Mouse (Mus musculus) MEL (cell line): ENCODE data around the gene Gpr82. TPM values are rescaled to one million over a fixed set of nuclear protein-coding genes. Genes with fewer than 3 reads are reported as not detected.

Experiments
- DNase-seq: peaks from one replicate; pipeline ENCODE4 v3.0.0; 2011; ENCODE audit warnings: low read depth, low spot score
- H3K27ac ChIP-seq: 2 replicates; pipeline ENCODE4 v1.5.1; 2012; ENCODE audit warnings: low read depth, mild to moderate bottlenecking, control low read depth, low read length, moderate library complexity; ENCODE audit not compliant: control insufficient read depth
- H3K27me3 ChIP-seq, 2 experiments: fragments of 150-350 bp in 1 of 2; sonication (generic) in 1 of 2; 2 replicates each; pipeline ENCODE4 v1.6.1; 2012; ENCODE audit warnings: low read length in 2 of 2, mild to moderate bottlenecking in 2 of 2, improper control_type of control experiment in 1 of 2, moderate library complexity in 1 of 2; ENCODE audit not compliant: insufficient read depth in 2 of 2, control insufficient read depth in 1 of 2
- H3K36me3 ChIP-seq, 2 experiments: 2 replicates each; pipeline ENCODE4 v1.6.1; 2012 to 2014; ENCODE audit warnings: low read length in 2 of 2, improper control_type of control experiment in 1 of 2, inconsistent platforms in 1 of 2, mild to moderate bottlenecking in 1 of 2; ENCODE audit not compliant: insufficient read depth in 2 of 2, control insufficient read depth in 1 of 2
- H3K4me1 ChIP-seq, 2 experiments: fragments of 150-350 bp in 1 of 2; sonication (generic) in 1 of 2; 2 replicates each; pipeline ENCODE4 v1.6.1; 2012; ENCODE audit warnings: low read length in 2 of 2, improper control_type of control experiment in 1 of 2, mild to moderate bottlenecking in 1 of 2; ENCODE audit not compliant: insufficient read depth in 2 of 2, control insufficient read depth in 1 of 2
- H3K4me3 ChIP-seq, 2 experiments: fragments of 150-350 bp in 1 of 2; sonication (generic) in 1 of 2; 2 replicates each; pipeline ENCODE4 v1.5.1; 2012; ENCODE audit warnings: low read depth in 2 of 2, low read length in 2 of 2, mild to moderate bottlenecking in 2 of 2, moderate library complexity in 2 of 2, control low read depth in 1 of 2, improper control_type of control experiment in 1 of 2; ENCODE audit not compliant: control insufficient read depth in 1 of 2, insufficient read depth in 1 of 2
- H3K79me2 ChIP-seq: 2 replicates; pipeline ENCODE4 v1.6.1; 2012; ENCODE audit warnings: mild to moderate bottlenecking, low read length, moderate library complexity; ENCODE audit not compliant: control insufficient read depth, poor library complexity, insufficient read depth
- H3K9ac ChIP-seq: 2 replicates; pipeline ENCODE4 v1.6.1; 2012; ENCODE audit warnings: low read depth, mild to moderate bottlenecking, control low read depth, low read length, moderate library complexity; ENCODE audit not compliant: control insufficient read depth, poor library complexity, severe bottlenecking
- H3K9me3 ChIP-seq: fragments of 150-350 bp; sonication (generic); replicated peaks from 2 replicates; pipeline ENCODE4 v1.6.1; 2012; ENCODE audit warnings: mild to moderate bottlenecking, low read length, improper control_type of control experiment, moderate library complexity; ENCODE audit not compliant: insufficient read depth
- CHD2 ChIP-seq: IDR thresholded peaks from 2 replicates; pipeline ENCODE4 v1.6.1; 2011; ENCODE audit warnings: low read length, improper control_type of control experiment
- ELF1 ChIP-seq: IDR thresholded peaks from 2 replicates; pipeline ENCODE4 v1.6.1; 2014; ENCODE audit warnings: low read depth, mild to moderate bottlenecking, inconsistent platforms, low read length, improper control_type of control experiment, moderate library complexity
- EP300 ChIP-seq, 2 experiments: IDR thresholded peaks; 2 replicates each; pipeline ENCODE4 v1.6.1; 2011; ENCODE audit warnings: improper control_type of control experiment in 2 of 2, low read length in 2 of 2, low read depth in 1 of 2, mild to moderate bottlenecking in 1 of 2
- ETS1 ChIP-seq: IDR thresholded peaks from 2 replicates; pipeline ENCODE4 v1.6.1; 2012; ENCODE audit warnings: low read depth, mild to moderate bottlenecking, inconsistent platforms, low read length, improper control_type of control experiment, moderate library complexity
- GATA1 ChIP-seq: IDR thresholded peaks from 2 replicates; pipeline ENCODE4 v1.6.1; 2011; ENCODE audit warnings: low read depth, low read length, improper control_type of control experiment
- JUND ChIP-seq: IDR thresholded peaks from 2 replicates; pipeline ENCODE4 v1.6.1; 2011; ENCODE audit warnings: low read depth, mild to moderate bottlenecking, improper control_type of control experiment, low read length
- MAFK ChIP-seq: IDR thresholded peaks from 2 replicates; pipeline ENCODE4 v1.6.1; 2011; ENCODE audit warnings: low read depth, mild to moderate bottlenecking, low read length, improper control_type of control experiment, borderline replicate concordance
- MEF2A ChIP-seq: IDR thresholded peaks from 2 replicates; pipeline ENCODE4 v1.6.1; 2014; ENCODE audit warnings: low read depth, mild to moderate bottlenecking, inconsistent platforms, low read length, improper control_type of control experiment; ENCODE audit not compliant: poor library complexity, insufficient replicate concordance, severe bottlenecking; ENCODE audit errors: extremely low read depth
- MXI1 ChIP-seq: IDR thresholded peaks from 2 replicates; pipeline ENCODE4 v1.6.1; 2011; ENCODE audit warnings: mild to moderate bottlenecking, low read depth, low read length, improper control_type of control experiment
- MYB ChIP-seq: IDR thresholded peaks from 2 replicates; pipeline ENCODE4 v1.6.1; 2011; ENCODE audit warnings: mild to moderate bottlenecking, low read depth, low read length, improper control_type of control experiment
- MYC ChIP-seq: IDR thresholded peaks from 2 replicates; pipeline ENCODE4 v1.6.1; 2011; ENCODE audit warnings: low read depth, mild to moderate bottlenecking, low read length, improper control_type of control experiment, moderate library complexity
- POLR2A ChIP-seq, 2 experiments: IDR thresholded peaks; 2 replicates each; pipeline ENCODE4 v1.6.1; 2011 to 2012; ENCODE audit warnings: low read length in 2 of 2, mild to moderate bottlenecking in 2 of 2, control low read depth in 1 of 2, improper control_type of control experiment in 1 of 2, low read depth in 1 of 2, moderate library complexity in 1 of 2; ENCODE audit not compliant: control insufficient read depth in 1 of 2, insufficient read depth in 1 of 2, poor library complexity in 1 of 2
- POLR2AphosphoS2 ChIP-seq: IDR thresholded peaks from 2 replicates; pipeline ENCODE4 v1.6.1; 2011; ENCODE audit warnings: low read length, improper control_type of control experiment
- POLR2AphosphoS5 ChIP-seq: IDR thresholded peaks from 2 replicates; pipeline ENCODE4 v1.6.1; 2012; ENCODE audit warnings: low read depth, borderline replicate concordance, mild to moderate bottlenecking, inconsistent platforms, low read length, moderate library complexity, mixed read lengths
- RAD21 ChIP-seq: IDR thresholded peaks from 2 replicates; pipeline ENCODE4 v1.6.1; 2011; ENCODE audit warnings: mild to moderate bottlenecking, low read depth, low read length, improper control_type of control experiment
- SIN3A ChIP-seq: IDR thresholded peaks from 2 replicates; pipeline ENCODE4 v1.6.1; 2012; ENCODE audit warnings: low read length, improper control_type of control experiment, inconsistent platforms
- TCF12 ChIP-seq: IDR thresholded peaks from 2 replicates; pipeline ENCODE4 v1.6.1; 2014; ENCODE audit warnings: low read depth, mild to moderate bottlenecking, inconsistent platforms, low read length, improper control_type of control experiment, moderate library complexity
- UBTF ChIP-seq: IDR thresholded peaks from 2 replicates; pipeline ENCODE4 v1.6.1; 2012; ENCODE audit warnings: low read depth, mild to moderate bottlenecking, inconsistent platforms, low read length, improper control_type of control experiment, moderate library complexity, borderline replicate concordance; ENCODE audit not compliant: insufficient read depth
- USF2 ChIP-seq, 2 experiments: IDR thresholded peaks; 2 replicates each; pipeline ENCODE4 v1.6.1; 2011 to 2012; ENCODE audit warnings: improper control_type of control experiment in 2 of 2, low read length in 2 of 2, borderline replicate concordance in 1 of 2, inconsistent platforms in 1 of 2, low read depth in 1 of 2, mild to moderate bottlenecking in 1 of 2; ENCODE audit not compliant: insufficient read depth in 1 of 2
- ZC3H11A ChIP-seq: IDR thresholded peaks from 2 replicates; pipeline ENCODE4 v1.6.1; 2012; ENCODE audit warnings: low read depth, mild to moderate bottlenecking, inconsistent platforms, low read length, improper control_type of control experiment
- ZNF384 ChIP-seq: IDR thresholded peaks from 2 replicates; pipeline ENCODE4 v1.6.1; 2012; ENCODE audit warnings: low read depth, mild to moderate bottlenecking, inconsistent platforms, low read length, improper control_type of control experiment
- polyA plus RNA-seq, 2 experiments: library from polyadenylated mRNA; stranded (reverse) in 1 of 2; unstranded in 1 of 2; fragments of >175 nt in 1 of 2; fragments of >200 nt in 1 of 2; gene quantifications; 2 replicates each; pipeline versions ENCODE4 v1.2.1 to v1.2.4; 2012; ENCODE audit warnings: low replicate concordance in 2 of 2, low read depth in 1 of 2; ENCODE audit not compliant: insufficient read length in 2 of 2, insufficient read depth in 1 of 2, missing spikeins in 1 of 2
- total RNA-seq: library from RNA; depleted of rRNA; stranded (reverse); fragments of 300-350 nt; gene quantifications from 2 replicates; pipeline ENCODE4 v1.2.3, GENCODE M21; 2012

The Gpr82 gene
- total and polyA plus RNA-seq, 3 experiments: 0.06 to 0.12 TPM; not detected in 1

GRCm38 (mm10) chrX:13621473-13621872 lies 39.7 kb upstream of the Gpr82 start:
- TF ChIP-seq USF2 (IDR thresholded peaks at IDR 0.05; ENCODE audit: borderline replicate concordance in 1 of 2, insufficient read depth in 1 of 2, low read depth in 1 of 2, low read length in 2 of 2): no peak
- no peak for TF ChIP-seq POLR2AphosphoS5
- 0 out of 2 replicates have a peak, but pooled peaks have one; percentile 18 for TF ChIP-seq MXI1
- no peak for TF ChIP-seq POLR2A (IDR thresholded peaks at IDR 0.05; ENCODE audit: control insufficient read depth in 1 of 2, insufficient read depth in 1 of 2, low read depth in 1 of 2, low read length in 2 of 2, poor library complexity in 1 of 2)
- TF ChIP-seq POLR2AphosphoS2: no peak
- TF ChIP-seq UBTF: no peak
- no peak for TF ChIP-seq CHD2
- no peak for TF ChIP-seq MYC
- TF ChIP-seq TCF12: peak; percentile 76
- TF ChIP-seq EP300 (IDR thresholded peaks at IDR 0.05; ENCODE audit: low read depth in 1 of 2, low read length in 2 of 2): peak; percentile 62 to 74
- no peak for TF ChIP-seq ZC3H11A
- peak; percentile 59; the same call in 1 of the 2 replicates for TF ChIP-seq MYB
- no peak; the same call in 1 of the 2 replicates for TF ChIP-seq ZNF384
- TF ChIP-seq ELF1: no peak
- peak; percentile 62; the same call in 1 of the 2 replicates for TF ChIP-seq MEF2A
- peak; percentile 43 for TF ChIP-seq GATA1
- TF ChIP-seq JUND: no peak
- TF ChIP-seq ETS1: peak; percentile 55; the same call in 1 of the 2 replicates
- no peak for TF ChIP-seq MAFK
- 0 out of 2 replicates have a peak, but pooled peaks have one; percentile 25 for TF ChIP-seq SIN3A
- TF ChIP-seq RAD21: no peak
- TF ChIP-seq, all 39 proteins: peak for 8
- Histone ChIP-seq H3K4me1 (peaks cover 20 to 31% of the 10 kb centered on the region in 2 experiments), H3K27me3 (no peaks in the 10 kb centered on the region), H3K9me3 (no peaks in the 10 kb centered on the region), H3K9ac (no peak overlapping the region), H3K36me3 (peaks cover 0 to 34% of the 10 kb centered on the region in 2 experiments; a peak in 2 of 4 replicates), H3K27ac (peak overlapping the region; percentile 46), H3K4me3 (no peak overlapping the region), H3K79me2 (no peaks in the 10 kb centered on the region)
- DNase-seq: no peak
